ENCODE assay signal across 28 mouse cellular contexts in the genomic region with DNA sequence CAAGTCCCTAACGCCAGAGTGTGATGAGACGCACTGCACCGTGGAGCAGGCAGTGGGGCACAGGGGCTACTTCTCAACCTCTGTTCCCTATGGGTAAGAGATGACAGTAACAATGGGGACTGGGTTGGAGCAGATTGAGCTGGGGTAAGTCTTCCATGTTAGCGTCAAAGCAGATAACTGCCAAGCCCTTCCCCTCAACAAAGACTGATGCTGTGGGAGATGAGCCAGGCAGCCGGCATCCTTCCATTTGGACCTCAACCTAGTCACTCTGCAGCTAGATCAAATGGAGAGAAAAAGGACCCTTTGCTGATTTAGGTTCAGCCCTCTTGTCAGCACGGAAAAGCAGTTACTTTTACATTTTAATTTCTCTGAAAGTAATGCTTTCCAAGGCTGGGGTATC. TPM values are rescaled to one million over a fixed set of nuclear protein-coding genes. Genes with fewer than 3 reads are reported as not detected.
"Had no signal": no experiment of that assay in that cellular context is flagged by ENCODE, and none has a peak within 500 bp of the region (broad histone marks: within the 10 kb centered on the region; RNA-seq: fewer than 3 reads in every experiment).

No protein-coding gene starts in this region.

- H3K27me3 ChIP-seq: hindbrain, embryonic 15.5 days had no signal

- DNase-seq: gastrocnemius, postnatal 14 days; gastrocnemius, postnatal 36 days; heart, adult 11 months; heart, adult 2 months; heart, postnatal 14 days; heart, postnatal 36 days; kidney, adult 11 months; kidney, adult 2 months; kidney, adult 9 months; kidney, postnatal 14 days; kidney, postnatal 36 days; layer of hippocampus, adult 9-11 months; layer of hippocampus, postnatal 36 days; left cerebral cortex, postnatal 4 days had no signal

- H3K4me1 ChIP-seq: limb, embryonic 15.5 days; liver, embryonic 12.5 days had no signal

- ATAC-seq: hindbrain, postnatal 0 days; intestine, embryonic 16.5 days; liver, embryonic 12.5 days had no signal

- H3K9ac ChIP-seq: heart, embryonic 13.5 days; heart, embryonic 15.5 days; hindbrain, embryonic 13.5 days; hindbrain, embryonic 15.5 days; kidney, embryonic 15.5 days; limb, embryonic 13.5 days; limb, embryonic 15.5 days; liver, embryonic 12.5 days; liver, embryonic 14.5 days had no signal

- H3K9me3 ChIP-seq: heart, embryonic 13.5 days; heart, embryonic 15.5 days; hindbrain, embryonic 13.5 days; hindbrain, embryonic 15.5 days; kidney, embryonic 15.5 days; limb, embryonic 13.5 days; limb, embryonic 15.5 days; liver, embryonic 12.5 days had no signal

- H3K27ac ChIP-seq: heart, adult 2 months; heart, embryonic 13.5 days; heart, embryonic 15.5 days; hindbrain, embryonic 13.5 days; hindbrain, embryonic 15.5 days; hindbrain, postnatal 0 days; kidney, embryonic 15.5 days; kidney, postnatal 0 days; limb, embryonic 13.5 days; limb, embryonic 15.5 days; liver, embryonic 12.5 days; liver, embryonic 14.5 days had no signal

- H3K36me3 ChIP-seq: heart, embryonic 13.5 days; heart, embryonic 15.5 days; hindbrain, embryonic 13.5 days; hindbrain, embryonic 15.5 days; kidney, embryonic 15.5 days; limb, embryonic 13.5 days; limb, embryonic 15.5 days; liver, embryonic 12.5 days had no signal

- H3K4me3 ChIP-seq: heart, adult 2 months; heart, embryonic 13.5 days; heart, embryonic 15.5 days; hindbrain, embryonic 13.5 days; hindbrain, embryonic 15.5 days; kidney, embryonic 15.5 days; limb, embryonic 13.5 days; limb, embryonic 15.5 days; liver, embryonic 12.5 days had no signal

- H3K4me2 ChIP-seq: heart, embryonic 11.5 days; heart, embryonic 13.5 days; heart, embryonic 15.5 days; hindbrain, embryonic 13.5 days; hindbrain, embryonic 15.5 days; kidney, embryonic 15.5 days; limb, embryonic 13.5 days; limb, embryonic 15.5 days; liver, embryonic 12.5 days had no signal

RNA-seq across cellular contexts. Expression of a gene that starts 40.8 kb away (rescaled TPM):
- polyA plus RNA-seq: heart, postnatal 0 days had no signal
